Mouse (Mus musculus) liver, adult 2 months (tissue): ENCODE measurements around the gene Olfml1.

Source experiments
- CTCF ChIP-seq: fragments of 200-500 bp; IDR thresholded peaks from 2 replicates; pipeline ENCODE4 v1.5.1; 2011; ENCODE audit warnings: low read depth, low read length, control low read depth
- POLR2A ChIP-seq: fragments of 200-500 bp; IDR thresholded peaks from 2 replicates; pipeline ENCODE4 v1.6.1; 2011; ENCODE audit warnings: low read length, control low read depth; ENCODE audit not compliant: insufficient read depth; ENCODE audit errors: extremely low read depth

DNA sequence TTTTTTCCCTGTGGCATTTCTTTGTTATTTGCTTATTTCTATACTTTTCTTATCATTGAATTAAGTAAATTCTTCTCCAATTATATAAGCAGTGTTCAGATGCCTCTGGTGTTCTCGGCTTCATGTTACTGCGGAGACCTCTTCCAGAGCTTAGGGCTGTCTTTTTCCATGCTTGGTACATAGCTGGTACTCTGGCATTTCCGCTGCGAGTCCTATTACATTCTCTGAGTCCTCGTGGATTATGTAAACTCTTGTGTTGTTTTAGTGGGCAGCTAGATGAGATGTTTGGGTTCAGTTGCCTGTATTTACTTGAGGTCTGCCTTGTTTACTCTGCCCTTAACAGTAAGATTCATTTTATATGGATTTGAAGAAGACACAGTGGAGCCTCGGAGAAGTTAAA lies 58.5 kb downstream of the Olfml1 start:
- TF ChIP-seq POLR2A (no peak), CTCF (no peak)
